Mouse (Mus musculus) embryonic fibroblast, embryonic 13.5 days (primary cell): ENCODE data around the gene Gm20917.
"Not testable (repeated sequence)": the region's sequence is repeated elsewhere in the genome, so short reads cannot be mapped to it uniquely, and the experiment has no call there.

Experiments used
- CTCF ChIP-seq: IDR thresholded peaks from 2 replicates; pipeline ENCODE4 v1.5.1; 2011; ENCODE audit warnings: mild to moderate bottlenecking, control low read depth, low read length, moderate library complexity, borderline replicate concordance; ENCODE audit not compliant: insufficient read depth
- POLR2A ChIP-seq: IDR thresholded peaks from 2 replicates; pipeline ENCODE4 v1.6.1; 2011; ENCODE audit warnings: low read depth, mild to moderate bottlenecking, control low read depth, low read length, moderate library complexity

DNA sequence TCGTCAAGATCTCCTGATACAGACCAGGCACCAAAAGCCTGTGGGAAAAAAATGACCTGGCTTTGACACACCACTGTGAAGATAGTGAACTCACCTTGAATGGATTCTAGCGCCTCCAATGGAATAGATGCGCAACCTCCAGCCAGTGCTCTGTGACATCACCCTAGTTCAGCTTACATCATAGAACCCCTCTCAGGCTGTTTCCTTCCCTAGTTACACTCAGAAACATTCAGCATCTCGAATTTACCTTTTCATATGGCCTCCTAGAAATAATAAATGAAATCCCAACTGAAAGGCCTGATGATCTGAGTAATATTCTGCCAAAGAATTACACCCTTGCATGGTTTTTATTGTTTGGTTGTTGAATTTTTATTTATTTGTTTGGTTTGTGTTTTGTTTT is at the start of gene Gm20917:
- TF ChIP-seq POLR2A, CTCF: not testable (repeated sequence)
